26 mouse cellular contexts compared by ENCODE assay signal in the genomic region with DNA sequence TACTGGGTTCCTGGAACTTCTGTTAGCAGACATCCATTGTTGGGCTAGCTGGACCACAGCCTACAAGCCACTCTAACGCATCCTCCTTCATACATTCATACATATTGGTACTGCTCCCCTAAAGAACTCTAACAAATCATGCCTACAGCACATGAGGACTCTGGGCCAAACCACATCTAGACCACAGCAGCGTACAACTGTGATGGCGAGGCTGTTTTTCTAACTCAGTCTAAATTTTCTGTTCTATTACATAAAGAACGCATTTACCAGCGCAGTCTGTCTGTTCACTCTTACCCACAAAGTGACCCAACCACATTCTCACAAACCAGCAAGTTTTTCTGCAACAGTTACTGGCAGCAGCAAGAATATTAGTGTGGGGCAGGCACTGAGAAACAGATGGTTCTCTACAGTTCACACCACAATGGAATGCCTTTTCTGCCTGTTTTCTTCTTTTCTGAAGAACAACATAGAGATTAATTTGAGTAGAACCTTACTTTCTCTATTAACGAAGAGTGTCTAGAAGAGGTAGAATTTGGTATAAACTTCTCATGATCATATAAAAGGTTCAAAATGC.
DNase-seq lines count a peak whose midpoint lies in the region; ATAC-seq lines count a peak whose summit lies in the region.
"Had no signal": no experiment of that assay in that cellular context is flagged by ENCODE, and none has a peak within 500 bp of the region (broad histone marks: within the 10 kb centered on the region; RNA-seq: fewer than 3 reads in every experiment).

No protein-coding gene starts in this region.

- 0 out of 2 replicates have a peak overlapping the region, but pooled peaks have one; percentile 27 for H3K27ac ChIP-seq in limb, embryonic 15.5 days
- no peak overlapping the region for H3K27ac ChIP-seq in limb, embryonic 10.5 days
- H3K27ac ChIP-seq in embryonic facial prominence, embryonic 14.5 days (replicated peaks; ENCODE audit: low read depth, low read length) = 0 out of 2 replicates have a peak overlapping the region, but pooled peaks have one; percentile 13
- peak overlapping the region; percentile 84 for H3K27ac ChIP-seq in lung, embryonic 16.5 days (ENCODE audit: low read length)
- no peak overlapping the region for H3K27ac ChIP-seq in forebrain, embryonic 12.5 days
- H3K27ac ChIP-seq: embryonic facial prominence, embryonic 12.5 days; forebrain, embryonic 15.5 days; hindbrain, postnatal 0 days; kidney, postnatal 0 days; liver, embryonic 15.5 days; midbrain, embryonic 10.5 days; neural tube, embryonic 13.5 days had no signal

- ATAC-seq in limb, embryonic 15.5 days (ENCODE audit: insufficient number of reproducible peaks, low FRiP score, low TSS enrichment, low read depth) = no peak
- ATAC-seq in embryonic facial prominence, embryonic 14.5 days (ENCODE audit: low read depth) = no peak
- peak; percentile 78 for ATAC-seq in lung, embryonic 16.5 days (ENCODE audit: low read depth)
- ATAC-seq in forebrain, embryonic 12.5 days (ENCODE audit: low FRiP score) = no peak
- ATAC-seq: forebrain, embryonic 15.5 days; hindbrain, postnatal 0 days; intestine, embryonic 16.5 days; Patski had no signal

- H3K9me3 ChIP-seq in limb, embryonic 15.5 days = no peaks in the 10 kb centered on the region
- H3K9me3 ChIP-seq in limb, embryonic 10.5 days (replicated peaks) = no peaks in the 10 kb centered on the region
- no peaks in the 10 kb centered on the region for H3K9me3 ChIP-seq in embryonic facial prominence, embryonic 14.5 days (ENCODE audit: control insufficient read depth, low read length)
- no peaks in the 10 kb centered on the region for H3K9me3 ChIP-seq in lung, embryonic 16.5 days (ENCODE audit: control insufficient read depth, low read length)
- H3K9me3 ChIP-seq in forebrain, embryonic 12.5 days = no peaks in the 10 kb centered on the region
- H3K9me3 ChIP-seq: embryonic facial prominence, embryonic 12.5 days; forebrain, embryonic 15.5 days; liver, embryonic 15.5 days; midbrain, embryonic 10.5 days; neural tube, embryonic 13.5 days had no signal

- H3K36me3 ChIP-seq in limb, embryonic 15.5 days = no peaks in the 10 kb centered on the region
- H3K36me3 ChIP-seq in limb, embryonic 10.5 days = no peaks in the 10 kb centered on the region
- no peaks in the 10 kb centered on the region for H3K36me3 ChIP-seq in embryonic facial prominence, embryonic 14.5 days (ENCODE audit: control insufficient read depth, insufficient read depth, low read length)
- no peaks in the 10 kb centered on the region for H3K36me3 ChIP-seq in lung, embryonic 16.5 days (ENCODE audit: control insufficient read depth, insufficient read depth, low read length)
- H3K36me3 ChIP-seq in forebrain, embryonic 12.5 days (replicated peaks) = no peaks in the 10 kb centered on the region
- H3K36me3 ChIP-seq: embryonic facial prominence, embryonic 12.5 days; forebrain, embryonic 15.5 days; liver, embryonic 15.5 days; midbrain, embryonic 10.5 days; neural tube, embryonic 13.5 days had no signal

- WGBS in limb, embryonic 15.5 days = 74% methylated on average over 6 of the region's 6 CpGs
- WGBS in limb, embryonic 10.5 days = 96% methylated on average over 6 of the region's 6 CpGs
- WGBS in embryonic facial prominence, embryonic 14.5 days = 67% methylated on average over 6 of the region's 6 CpGs
- WGBS in lung, embryonic 16.5 days = 67% methylated on average over 6 of the region's 6 CpGs
- WGBS in forebrain, embryonic 12.5 days = 92% methylated on average over 6 of the region's 6 CpGs

- no peak overlapping the region for H3K9ac ChIP-seq in limb, embryonic 15.5 days
- H3K9ac ChIP-seq in embryonic facial prominence, embryonic 14.5 days (ENCODE audit: low read depth, low read length) = no peak overlapping the region
- H3K9ac ChIP-seq in lung, embryonic 16.5 days (ENCODE audit: low read length) = no peak overlapping the region
- H3K9ac ChIP-seq in forebrain, embryonic 12.5 days = no peak overlapping the region
- H3K9ac ChIP-seq: embryonic facial prominence, embryonic 12.5 days; forebrain, embryonic 15.5 days; liver, embryonic 15.5 days; neural tube, embryonic 13.5 days had no signal

- H3K27me3 ChIP-seq in limb, embryonic 15.5 days = no peaks in the 10 kb centered on the region
- no peaks in the 10 kb centered on the region for H3K27me3 ChIP-seq in limb, embryonic 10.5 days (ENCODE audit: low read depth, poor library complexity, severe bottlenecking)
- H3K27me3 ChIP-seq in embryonic facial prominence, embryonic 14.5 days (replicated peaks; ENCODE audit: control insufficient read depth, insufficient read depth, low read length) = no peaks in the 10 kb centered on the region
- H3K27me3 ChIP-seq in lung, embryonic 16.5 days (ENCODE audit: control insufficient read depth, insufficient read depth, low read depth, low read length) = no peaks in the 10 kb centered on the region
- H3K27me3 ChIP-seq in forebrain, embryonic 12.5 days = no peaks in the 10 kb centered on the region
- H3K27me3 ChIP-seq: embryonic facial prominence, embryonic 12.5 days; forebrain, embryonic 15.5 days; liver, embryonic 15.5 days; neural tube, embryonic 13.5 days; Patski had no signal

- H3K4me3 ChIP-seq in limb, embryonic 15.5 days = no peak overlapping the region
- H3K4me3 ChIP-seq in limb, embryonic 10.5 days = no peak overlapping the region
- H3K4me3 ChIP-seq in embryonic facial prominence, embryonic 14.5 days (ENCODE audit: low read depth, low read length) = no peak overlapping the region
- H3K4me3 ChIP-seq in lung, embryonic 16.5 days (ENCODE audit: low read length) = no peak overlapping the region
- H3K4me3 ChIP-seq in forebrain, embryonic 12.5 days (replicated peaks) = no peak overlapping the region
- H3K4me3 ChIP-seq: embryonic facial prominence, embryonic 12.5 days; forebrain, embryonic 15.5 days; liver, embryonic 15.5 days; midbrain, embryonic 10.5 days; neural tube, embryonic 13.5 days had no signal

- no peaks in the 10 kb centered on the region for H3K4me1 ChIP-seq in limb, embryonic 15.5 days
- H3K4me1 ChIP-seq in limb, embryonic 10.5 days = no peaks in the 10 kb centered on the region
- 0 out of 2 replicates have a peak, but pooled peaks cover 4% of the 10 kb centered on the region for H3K4me1 ChIP-seq in embryonic facial prominence, embryonic 14.5 days (ENCODE audit: control insufficient read depth, insufficient read depth, low read length)
- peaks cover 2% of the 10 kb centered on the region; the same call in 1 of the 2 replicates for H3K4me1 ChIP-seq in lung, embryonic 16.5 days (replicated peaks; ENCODE audit: control insufficient read depth, insufficient read depth, low read length)
- H3K4me1 ChIP-seq in forebrain, embryonic 12.5 days = no peaks in the 10 kb centered on the region
- H3K4me1 ChIP-seq: embryonic facial prominence, embryonic 12.5 days; forebrain, embryonic 15.5 days; liver, embryonic 15.5 days; midbrain, embryonic 10.5 days; neural tube, embryonic 13.5 days had no signal

- no peak overlapping the region for H3K4me2 ChIP-seq in limb, embryonic 15.5 days
- no peak overlapping the region for H3K4me2 ChIP-seq in embryonic facial prominence, embryonic 14.5 days (ENCODE audit: low read depth, low read length)
- H3K4me2 ChIP-seq in lung, embryonic 16.5 days (ENCODE audit: low read depth, low read length) = no peak overlapping the region
- no peak overlapping the region for H3K4me2 ChIP-seq in forebrain, embryonic 12.5 days
- H3K4me2 ChIP-seq: embryonic facial prominence, embryonic 12.5 days; forebrain, embryonic 15.5 days; liver, embryonic 15.5 days; neural tube, embryonic 13.5 days had no signal

- DNase-seq in limb, embryonic 10.5 days (ENCODE audit: low spot score) = no peak
- DNase-seq in embryonic facial prominence, embryonic 14.5 days (ENCODE audit: low spot score) = peak; percentile 60
- peak; percentile 51 for DNase-seq in lung, postnatal 36 days
- no peak for DNase-seq in liver
- DNase-seq: adrenal gland, postnatal 14 days; cerebellum, adult 11 months; cerebellum, adult 9-10 months; cerebellum, postnatal 36 days; kidney, adult 8-10 months; kidney, postnatal 4 days; left cerebral cortex, postnatal 4 days; right cerebral cortex, postnatal 4 days; thymus, adult 2 months; thymus, postnatal 36 days had no signal

Comparison
In these comparisons a context has a peak if more than half of its experiments do, and no peak if none do; other contexts are left out.
1. H3K27ac ChIP-seq: peak in limb, embryonic 15.5 days (single experiment), embryonic facial prominence, embryonic 14.5 days (single experiment) and lung, embryonic 16.5 days (single experiment); none in limb, embryonic 10.5 days (single experiment) and forebrain, embryonic 12.5 days (single experiment).
2. DNase-seq: peak in embryonic facial prominence, embryonic 14.5 days (single experiment) and lung, postnatal 36 days (single experiment); none in limb, embryonic 10.5 days (single experiment) and liver (single experiment).